Mouse (Mus musculus): Measurements from ENCODE around the gene Auh.
A peak's percentile ranks its signal among the peaks of the same experiment; 100 is the strongest.

Auh gene

GRCm38 (mm10) chr13:52921065-52921825 is 8.2 kb downstream of the Auh start:
- DNase-seq = peak; percentile 65 to 82

GRCm38 (mm10) chr13:52919790-52920352 is 9.6 kb downstream of the Auh start:
- DNase-seq = no peak

GRCm38 (mm10) chr13:52918333-52918732 is 11.1 kb downstream of the Auh start:
- DNase-seq = no peak

GRCm38 (mm10) chr13:52914591-52915110 is 14.8 kb downstream of the Auh start:
- no peak for DNase-seq

GRCm38 (mm10) chr13:52913926-52914325 is 15.6 kb downstream of the Auh start:
- DNase-seq = no peak

GRCm38 (mm10) chr13:52912495-52912894 is 17.0 kb downstream of the Auh start:
- peak; percentile 45 to 73 for DNase-seq

GRCm38 (mm10) chr13:52911259-52911658 is 18.2 kb downstream of the Auh start:
- no peak for DNase-seq

GRCm38 (mm10) chr13:52906296-52906695 is 23.2 kb downstream of the Auh start:
- peak; percentile 45 to 77 for DNase-seq

- no peak for DNase-seq
These were observed 25.3 kb downstream of the Auh start for GRCm38 (mm10) chr13:52904175-52904574.

- no peak for DNase-seq
These were observed 25.7 kb downstream of the Auh start for GRCm38 (mm10) chr13:52903767-52904166.

- peak in 1 of 2 experiments; percentile 62 for DNase-seq
These were observed 27.0 kb downstream of the Auh start for GRCm38 (mm10) chr13:52902517-52902916.

- DNase-seq = no peak
These were observed 29.8 kb downstream of the Auh start for GRCm38 (mm10) chr13:52899664-52900063.

GRCm38 (mm10) chr13:52897806-52898205 is 31.7 kb downstream of the Auh start:
- DNase-seq = peak; percentile 53 to 55

GRCm38 (mm10) chr13:52892791-52893190 is 36.7 kb downstream of the Auh start:
- peak; percentile 51 to 81 for DNase-seq

- peak; percentile 61 to 80 for DNase-seq
These were observed 37.4 kb downstream of the Auh start for GRCm38 (mm10) chr13:52892065-52892503.

GRCm38 (mm10) chr13:52890313-52890712 is 39.2 kb downstream of the Auh start:
- peak; percentile 33 to 73 for DNase-seq

- no peak for DNase-seq
These were observed 42.7 kb downstream of the Auh start for GRCm38 (mm10) chr13:52886779-52887178.

GRCm38 (mm10) chr13:52883960-52884326 is 45.5 kb downstream of the Auh start:
- DNase-seq = no peak

- DNase-seq = no peak
These were observed 46.2 kb downstream of the Auh start for GRCm38 (mm10) chr13:52883084-52883959.

- DNase-seq = no peak
These were observed 49.1 kb downstream of the Auh start for GRCm38 (mm10) chr13:52880386-52880785.

GRCm38 (mm10) chr13:52879918-52880317 is 49.6 kb downstream of the Auh start:
- DNase-seq = no peak

GRCm38 (mm10) chr13:52879291-52879690 is 50.2 kb downstream of the Auh start:
- no peak for DNase-seq

GRCm38 (mm10) chr13:52878823-52879222 is 50.7 kb downstream of the Auh start:
- no peak for DNase-seq
